Mouse (Mus musculus) frontal cortex, adult (tissue): Measurements from ENCODE around the gene B230118H07Rik.

Experiments used
- ATAC-seq: cut with Nextera tagmentation; 2 replicates; pipeline ENCODE4 v1.9.2; 2017; ENCODE audit warnings: mild to moderate bottlenecking, moderate library complexity, mixed read lengths; ENCODE audit not compliant: low TSS enrichment

The B230118H07Rik gene

DNA sequence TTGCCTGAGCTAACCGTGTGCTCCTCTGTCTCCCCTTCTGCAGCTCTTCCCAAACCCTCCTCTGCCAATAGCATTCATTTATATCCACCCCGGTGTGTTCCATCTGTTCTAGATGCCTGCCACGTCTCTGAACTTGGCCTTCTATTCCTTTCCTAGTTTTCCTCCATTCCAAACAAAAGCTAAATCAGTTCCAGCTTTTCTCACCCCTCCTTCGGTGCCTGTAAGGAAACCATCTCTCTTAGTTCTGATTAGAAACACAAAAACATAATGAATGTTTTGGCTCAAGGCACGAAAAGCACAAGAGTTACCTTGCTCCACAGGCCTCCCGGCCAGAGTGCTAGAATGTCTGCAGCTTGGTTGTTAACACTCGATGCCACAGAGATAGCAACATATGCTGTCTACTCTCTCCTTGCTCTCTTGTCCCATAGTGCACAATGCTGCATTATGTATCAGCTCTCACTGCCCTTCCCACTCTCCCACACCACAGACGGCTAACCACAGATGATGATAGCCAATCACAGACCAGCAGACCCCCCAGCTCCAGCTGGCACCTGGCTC lies at the start of gene B230118H07Rik, which contains the start of gene Rag1:
Gene B230118H07Rik, minus strand, starts transcription at position 419 of the 558 bp plus-strand sequence.
Gene Rag1, minus strand, starts transcription at position 388 of the 558 bp plus-strand sequence.
- ATAC-seq: peak; percentile 60

DNA sequence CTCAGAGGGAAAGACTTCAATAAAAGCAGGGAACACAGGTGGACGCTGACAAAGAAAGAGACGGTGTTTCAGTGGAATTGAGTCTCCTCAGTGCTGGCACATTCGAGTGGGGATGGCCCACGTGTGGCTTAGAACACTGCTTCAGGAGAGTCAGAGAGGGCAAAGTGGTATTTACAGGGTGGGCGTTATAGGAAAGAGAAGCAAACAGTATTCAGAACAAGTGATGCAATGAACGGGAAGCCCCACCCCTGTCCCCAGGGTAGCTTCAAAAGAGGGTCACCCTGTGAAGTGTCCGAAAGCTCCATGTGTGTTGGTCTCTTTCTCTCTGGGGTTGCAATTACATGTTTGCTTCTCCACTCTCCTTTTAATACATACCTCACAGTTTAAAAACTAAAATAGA lies 46.3 kb upstream of the B230118H07Rik start:
- ATAC-seq: no peak

DNA sequence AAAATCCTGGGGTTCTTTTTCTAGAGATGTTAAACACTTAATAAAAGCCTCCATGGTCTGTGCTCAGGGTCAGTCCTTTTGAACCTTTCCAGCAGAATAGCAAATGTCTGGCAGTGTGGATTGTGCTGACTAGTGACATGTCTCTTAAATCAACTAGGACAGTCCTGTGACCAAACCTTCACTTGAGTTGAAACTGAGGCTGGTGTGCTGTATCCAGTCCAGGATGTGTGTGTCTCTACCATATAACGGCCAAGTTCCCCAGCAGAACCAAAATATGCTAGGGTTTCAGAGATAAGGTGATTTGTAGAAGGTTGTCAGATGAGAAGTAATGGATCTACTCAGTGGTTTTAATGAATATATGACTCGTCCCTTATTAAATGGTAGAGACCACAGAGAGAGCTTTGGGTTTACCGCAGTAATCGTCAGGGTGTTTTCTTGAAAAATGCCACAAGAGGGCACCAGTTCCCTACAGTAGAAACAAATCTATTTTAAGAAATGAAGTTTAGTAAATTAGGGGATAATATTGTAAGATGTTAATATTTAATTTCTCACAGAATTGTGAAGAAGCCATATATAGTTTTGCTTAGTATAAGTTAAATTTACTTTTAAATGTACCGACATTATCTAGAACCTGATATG lies 44.4 kb upstream of the B230118H07Rik start:
- ATAC-seq: peak; percentile 41; the same call in 1 of the 2 replicates

DNA sequence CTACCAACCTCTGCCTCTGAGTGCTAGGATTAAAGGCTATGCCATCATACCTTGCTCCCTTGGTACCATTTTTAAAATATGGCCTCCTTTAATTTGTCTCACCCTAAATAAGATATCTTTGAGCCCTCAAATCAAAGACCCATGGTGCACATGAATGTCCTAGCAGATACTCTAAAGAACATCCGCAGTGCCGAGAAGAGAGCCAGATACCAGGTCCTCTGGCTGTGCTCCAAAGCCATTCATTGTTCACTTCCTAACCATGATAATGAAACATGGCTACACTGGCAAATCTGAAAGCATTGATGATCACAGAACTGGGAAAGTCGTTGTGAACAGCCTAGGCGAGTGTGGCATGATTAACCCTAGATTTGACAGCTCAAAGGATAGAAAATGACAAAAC lies 43.7 kb upstream of the B230118H07Rik start:
- no peak for ATAC-seq

DNA sequence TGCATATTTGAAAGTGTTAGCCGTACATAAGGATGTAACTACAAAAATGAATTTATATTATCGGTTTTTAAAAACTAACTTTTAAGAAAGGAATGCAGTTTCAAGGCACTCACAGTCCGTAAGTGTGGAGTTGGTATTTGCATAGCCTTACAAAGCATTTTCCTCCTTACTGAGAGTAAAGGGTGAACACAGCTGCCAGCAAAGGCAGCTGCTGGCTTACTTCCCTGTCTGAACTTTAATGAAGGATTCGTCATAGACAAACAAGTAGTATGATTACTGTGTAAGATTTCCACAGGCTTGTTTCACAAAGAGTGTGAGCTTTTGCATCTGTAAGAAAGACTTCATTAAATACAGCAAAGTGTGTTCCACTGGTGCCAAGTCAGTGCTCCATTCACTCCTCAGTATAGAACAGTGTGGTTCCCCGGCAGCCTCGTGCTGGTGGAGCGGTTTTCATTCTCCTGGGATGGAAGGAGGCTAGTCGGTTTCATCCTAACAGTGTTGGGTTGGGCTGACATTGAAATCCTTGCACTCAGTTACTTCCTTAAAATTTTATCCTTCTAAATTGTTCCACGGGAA lies 41.0 kb upstream of the B230118H07Rik start:
- peak; percentile 36 for ATAC-seq

DNA sequence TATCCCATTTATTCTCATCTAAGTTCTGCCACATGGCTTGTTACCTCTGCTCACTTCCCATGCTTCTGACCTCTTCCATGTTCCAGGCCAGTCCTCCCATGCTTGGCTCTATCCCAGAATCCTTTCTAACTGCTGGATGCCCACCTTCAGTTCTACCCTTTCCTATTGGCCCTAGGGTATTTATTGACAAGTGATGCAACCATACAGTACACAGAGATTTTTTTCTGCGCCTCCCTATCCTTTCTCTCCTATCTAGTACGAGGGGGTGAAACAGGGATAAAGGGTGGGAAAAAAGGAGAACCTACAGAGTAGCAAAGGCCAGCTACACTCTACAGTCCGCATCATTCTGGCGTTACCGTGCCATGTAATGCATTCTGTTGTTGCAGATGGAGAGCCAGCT lies 38.7 kb upstream of the B230118H07Rik start:
- peak; percentile 77 for ATAC-seq

DNA sequence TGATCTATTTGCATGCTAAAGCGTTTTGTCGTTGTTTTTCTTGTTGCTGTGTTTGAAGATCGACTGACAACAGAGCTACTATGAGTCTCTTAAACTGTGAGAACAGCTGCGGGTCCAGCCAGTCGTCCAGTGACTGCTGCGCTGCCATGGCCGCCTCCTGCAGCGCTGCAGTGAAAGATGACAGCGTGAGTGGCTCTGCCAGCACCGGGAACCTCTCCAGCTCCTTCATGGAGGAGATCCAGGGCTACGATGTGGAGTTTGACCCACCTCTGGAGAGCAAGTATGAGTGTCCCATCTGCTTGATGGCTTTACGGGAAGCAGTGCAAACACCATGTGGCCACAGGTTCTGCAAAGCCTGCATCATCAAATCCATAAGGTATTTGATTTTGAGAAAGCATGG lies 35.1 kb upstream of the B230118H07Rik start:
- no peak for ATAC-seq

DNA sequence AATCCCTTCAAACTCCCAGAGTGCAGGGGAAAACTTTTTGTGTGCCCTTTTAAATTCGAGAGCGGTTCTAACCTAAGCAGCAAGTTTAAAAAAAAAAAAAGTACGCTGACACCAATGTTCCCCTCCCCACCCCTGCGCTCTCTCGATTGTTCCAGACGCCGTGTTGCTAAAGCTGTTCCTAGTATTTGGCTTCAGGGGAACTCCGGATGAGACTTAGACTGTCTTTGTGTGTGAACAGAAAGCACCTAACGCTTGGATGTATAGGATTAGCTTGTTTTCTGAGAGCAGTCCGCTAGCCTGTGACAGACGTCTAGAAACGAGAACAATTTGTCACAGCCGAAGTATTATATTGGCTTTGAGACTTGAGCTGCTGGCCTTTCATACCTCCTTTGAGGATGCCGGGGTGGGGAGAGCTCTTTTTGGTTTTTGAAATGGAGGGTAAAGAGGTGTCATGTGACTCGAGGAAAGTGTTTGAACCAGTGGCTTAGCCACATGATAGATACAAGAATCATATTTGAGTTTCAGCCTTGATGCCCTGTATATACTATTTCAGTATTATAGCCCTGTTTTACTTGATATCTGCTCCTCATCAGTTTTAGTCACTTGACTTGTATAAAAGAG lies 29.9 kb upstream of the B230118H07Rik start:
- 0 out of 2 replicates have a peak, but pooled peaks have one; percentile 7 for ATAC-seq

DNA sequence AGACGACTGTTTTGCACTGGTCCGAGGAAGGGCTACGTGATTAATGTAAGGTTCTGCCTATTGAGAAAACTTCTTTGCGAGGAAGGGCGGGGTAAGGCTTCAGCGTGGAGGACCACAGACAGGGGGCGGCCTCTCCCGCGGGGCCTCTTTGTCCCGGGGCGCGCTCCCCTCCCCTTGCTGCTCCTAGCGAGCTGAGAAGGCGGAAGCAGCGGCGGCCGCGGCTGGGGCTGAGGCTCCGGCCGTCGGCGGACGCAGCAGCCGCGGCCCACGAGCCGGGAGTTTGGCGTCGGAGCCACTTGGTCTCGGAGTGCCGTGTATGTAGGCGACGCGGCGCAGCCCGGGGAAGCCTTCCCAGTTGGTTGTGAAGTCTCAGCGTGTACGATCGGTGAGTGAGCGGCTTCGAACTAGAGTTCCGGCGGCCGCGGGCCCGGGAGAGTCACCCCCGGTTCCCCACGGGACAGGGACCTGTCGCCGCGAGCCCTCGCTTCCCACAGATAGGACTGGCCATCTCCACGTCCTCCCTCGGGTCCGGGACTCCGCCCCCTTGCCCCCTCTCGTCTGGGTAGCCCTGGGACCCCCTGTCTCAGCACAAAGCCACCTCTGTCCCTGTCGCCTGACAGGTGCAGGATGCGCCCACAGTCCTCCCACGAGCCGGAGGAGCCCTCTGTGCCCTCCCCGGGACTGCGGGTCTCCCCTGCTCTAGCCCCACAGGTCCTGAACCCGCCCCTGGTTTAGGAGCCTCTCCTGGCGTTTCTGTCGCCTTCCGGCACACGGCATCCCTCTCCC lies 29.1 kb upstream of the B230118H07Rik start, which contains the start of gene Traf6:
Gene Traf6, plus strand, starts transcription at position 194 of the 786 bp plus-strand sequence.
- ATAC-seq: peak; percentile 98

DNA sequence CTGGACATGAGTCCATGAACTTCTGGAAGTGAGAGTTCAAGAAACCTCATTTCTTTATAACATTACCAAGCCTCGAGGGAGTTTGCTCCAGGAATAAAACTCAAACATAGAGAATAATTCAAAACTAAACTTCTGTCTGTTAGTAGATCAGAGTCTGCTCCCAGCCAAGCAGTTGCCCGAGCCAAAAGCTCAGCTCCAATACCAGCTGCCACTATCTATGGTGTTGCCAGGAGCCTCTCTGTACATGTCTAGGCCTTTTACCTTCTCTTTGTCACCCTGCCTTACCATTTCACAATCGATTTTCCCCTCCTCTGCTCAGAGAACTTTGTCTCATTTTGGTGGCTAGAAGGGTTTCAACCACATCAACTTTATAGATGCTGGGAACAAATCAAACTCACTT lies 24.2 kb upstream of the B230118H07Rik start:
- ATAC-seq: no peak

DNA sequence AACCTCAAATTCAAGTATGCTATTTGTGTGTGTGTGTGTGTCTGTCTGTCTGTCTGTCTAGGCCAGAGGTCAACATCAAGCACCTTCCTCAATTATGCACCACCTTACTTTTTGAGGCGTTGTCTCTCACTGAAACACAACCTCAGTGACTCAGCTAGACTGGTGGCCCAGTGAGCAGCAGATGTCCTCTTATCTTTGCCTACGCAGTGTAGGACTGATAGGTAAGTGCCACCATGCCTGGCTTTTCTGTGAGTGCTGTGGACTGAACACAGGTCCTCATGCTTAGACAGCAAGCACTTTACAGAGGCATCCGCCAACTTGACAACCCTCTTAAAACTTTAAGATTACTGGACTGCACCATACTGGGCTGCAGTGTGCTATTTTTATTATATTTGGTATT lies 19.4 kb upstream of the B230118H07Rik start:
- no peak for ATAC-seq

DNA sequence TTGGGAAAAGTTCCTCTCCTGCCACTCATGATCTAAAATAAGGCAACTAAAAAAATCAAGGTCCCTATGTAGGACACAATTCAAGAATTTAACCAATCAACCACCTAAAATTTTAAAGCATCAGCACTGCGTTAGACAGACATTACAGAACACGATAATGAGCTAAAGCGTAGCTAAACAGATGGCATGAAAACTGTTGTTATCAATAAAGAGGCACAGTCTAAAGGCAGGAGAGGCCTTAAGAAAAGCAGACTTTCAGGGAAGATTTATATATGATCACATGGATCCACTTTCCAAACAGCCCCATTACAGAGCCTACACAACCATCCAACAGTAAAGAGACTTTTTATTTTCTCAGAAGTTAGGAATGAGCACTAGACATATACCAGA lies 16.4 kb upstream of the B230118H07Rik start:
- ATAC-seq: no peak; the same call in 1 of the 2 replicates

DNA sequence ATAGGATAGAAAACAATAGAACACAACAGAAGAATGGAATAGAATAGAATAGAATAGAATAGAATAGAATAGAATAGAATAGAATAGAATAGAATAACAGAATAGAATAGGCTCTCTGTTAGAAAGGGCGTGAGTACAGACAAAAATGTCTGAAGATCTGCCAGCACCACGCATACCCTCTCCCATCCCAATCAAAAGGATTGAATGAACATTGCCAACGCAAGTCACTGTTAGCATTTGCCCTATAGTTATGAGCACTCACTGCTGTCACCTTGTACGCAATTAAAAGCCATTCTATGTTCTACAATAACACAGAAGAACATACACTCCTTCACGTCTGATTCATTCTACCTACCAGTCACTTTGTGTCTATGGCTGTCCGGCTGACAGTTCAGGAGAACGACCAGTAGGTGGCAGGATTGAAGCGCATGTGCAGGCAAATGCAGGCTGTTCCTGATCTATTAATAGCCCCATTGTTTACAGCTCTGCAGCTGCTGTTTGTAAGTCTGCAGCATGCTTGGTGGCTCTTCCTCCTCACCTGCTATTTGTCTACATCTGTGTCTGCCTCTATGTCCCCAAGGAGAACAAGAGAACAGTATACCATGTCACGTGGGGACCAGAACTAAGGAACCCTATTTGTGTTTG lies 15.8 kb upstream of the B230118H07Rik start:
- ATAC-seq: peak; percentile 87

DNA sequence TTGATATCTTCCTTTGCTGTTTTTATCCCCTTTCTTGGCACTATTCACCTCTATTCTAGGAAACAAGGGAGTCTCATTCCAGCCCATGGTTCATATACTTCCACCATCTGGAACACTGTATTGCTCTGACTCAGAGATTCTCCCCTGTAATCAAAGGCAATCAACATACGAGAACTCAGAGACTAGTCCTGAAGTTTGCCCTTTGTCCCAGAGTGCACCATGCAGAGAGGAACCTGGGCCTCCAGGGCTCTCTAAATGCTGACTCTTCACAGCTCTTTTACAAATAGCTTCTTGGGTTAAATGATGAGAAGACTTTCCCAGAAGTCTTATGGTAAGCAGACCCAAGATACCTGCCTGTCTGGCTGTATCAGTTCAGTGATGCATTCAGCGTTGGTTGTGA lies 11.2 kb upstream of the B230118H07Rik start:
- ATAC-seq: no peak

DNA sequence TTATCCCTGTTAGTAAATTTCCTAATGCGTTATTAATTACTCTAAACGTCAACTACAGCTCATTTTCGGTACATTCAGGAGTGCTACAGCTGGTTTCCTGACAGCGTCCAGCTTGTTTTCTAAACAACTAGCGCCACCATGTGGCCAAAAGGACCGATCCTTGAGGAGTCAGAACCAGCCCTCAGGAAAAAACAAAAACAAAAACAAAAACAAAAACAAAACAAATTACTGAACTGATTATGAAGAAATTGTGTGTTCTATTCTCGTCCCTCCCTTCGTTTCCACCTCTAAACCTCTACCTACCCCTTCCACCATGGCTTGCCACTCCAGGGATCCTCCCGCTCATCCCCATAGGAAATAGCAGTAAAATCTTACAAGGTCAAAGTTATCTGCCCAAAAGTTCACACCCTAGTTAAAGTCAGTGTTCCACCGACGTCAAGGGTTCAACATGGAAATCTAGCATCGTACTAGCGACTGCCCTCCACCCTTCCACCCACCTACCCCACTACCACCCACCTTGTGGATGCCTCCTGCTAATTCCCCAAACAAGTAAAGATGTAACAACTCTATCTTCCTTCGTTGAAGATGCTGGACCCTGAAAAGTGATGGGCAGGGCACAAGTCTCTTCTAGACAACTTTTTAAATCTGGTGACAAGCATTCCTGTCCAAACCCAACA lies 3.7 kb upstream of the B230118H07Rik start:
- ATAC-seq: peak; percentile 81

DNA sequence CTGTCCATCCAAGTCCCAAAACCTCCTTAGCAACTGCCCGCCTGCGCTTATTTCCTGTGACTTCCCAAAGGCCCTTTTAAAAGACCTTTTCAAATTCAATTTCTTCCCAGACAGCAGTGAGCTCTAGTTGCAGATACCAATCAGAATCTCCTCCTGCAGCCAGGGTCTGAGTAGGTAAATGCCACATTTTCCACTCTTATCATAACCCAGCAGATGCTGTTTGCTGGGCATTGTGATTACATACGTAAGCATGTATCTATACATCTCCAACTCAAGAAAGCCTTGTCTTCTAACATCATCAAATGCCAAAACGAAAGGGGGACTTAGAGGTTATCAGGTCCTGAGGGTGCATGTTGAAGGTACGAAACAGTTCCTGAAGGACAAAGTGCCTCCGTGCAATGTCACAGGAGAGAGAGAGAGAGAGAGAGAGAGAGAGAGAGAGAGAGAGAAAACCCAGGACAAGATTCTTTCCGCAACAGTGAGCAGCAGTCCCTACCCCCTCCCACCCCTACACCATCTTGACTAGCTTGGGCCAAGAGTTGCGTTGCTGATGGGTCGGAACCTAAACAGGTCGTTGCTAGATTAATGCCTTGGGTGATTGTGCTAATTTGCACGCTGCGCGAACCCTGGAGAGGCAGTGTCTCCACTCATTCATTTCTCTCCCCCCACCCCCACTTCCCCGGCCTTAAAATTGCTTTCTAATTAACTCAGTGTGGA lies 3.0 kb upstream of the B230118H07Rik start:
- ATAC-seq: peak; percentile 59

DNA sequence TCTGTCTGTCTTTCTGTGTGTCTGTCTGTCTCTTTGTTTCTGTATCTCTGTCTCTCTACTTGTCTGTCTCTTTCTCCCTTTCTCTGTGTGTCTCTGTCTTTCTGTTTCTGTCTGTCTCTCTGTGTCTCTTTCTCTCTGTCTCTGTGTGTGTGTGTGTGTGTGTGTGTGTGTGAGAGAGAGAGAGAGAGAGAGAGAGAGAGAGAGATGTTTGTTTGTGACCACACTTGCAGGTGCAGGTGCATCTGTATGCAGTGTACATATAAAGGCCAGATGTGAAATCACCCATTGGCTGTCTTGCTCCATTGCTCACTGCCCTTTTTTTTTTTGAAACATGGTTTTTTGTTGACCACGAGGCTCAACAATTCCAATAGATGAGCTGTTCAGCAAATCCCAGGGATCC lies 1.1 kb upstream of the B230118H07Rik start:
- ATAC-seq: no peak

DNA sequence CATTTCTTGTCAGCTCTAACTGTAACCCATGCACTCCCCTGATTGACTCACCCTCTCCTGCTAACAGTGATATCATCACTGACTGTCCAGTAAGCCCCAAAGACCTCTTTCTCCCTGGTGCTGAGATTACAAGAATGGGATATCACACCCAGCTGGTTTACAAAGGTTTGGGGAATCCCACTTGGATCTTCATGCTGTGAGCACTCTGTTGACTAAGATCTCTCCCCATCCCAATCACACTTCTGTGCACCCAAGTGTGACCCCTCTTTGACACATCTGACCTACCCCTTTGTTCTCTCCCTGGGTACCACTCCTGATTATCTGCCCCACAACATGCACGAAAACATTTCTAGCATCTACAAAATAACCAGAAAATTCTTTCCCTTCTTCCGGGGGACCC lies 971 bp downstream of the B230118H07Rik start:
- ATAC-seq: no peak

DNA sequence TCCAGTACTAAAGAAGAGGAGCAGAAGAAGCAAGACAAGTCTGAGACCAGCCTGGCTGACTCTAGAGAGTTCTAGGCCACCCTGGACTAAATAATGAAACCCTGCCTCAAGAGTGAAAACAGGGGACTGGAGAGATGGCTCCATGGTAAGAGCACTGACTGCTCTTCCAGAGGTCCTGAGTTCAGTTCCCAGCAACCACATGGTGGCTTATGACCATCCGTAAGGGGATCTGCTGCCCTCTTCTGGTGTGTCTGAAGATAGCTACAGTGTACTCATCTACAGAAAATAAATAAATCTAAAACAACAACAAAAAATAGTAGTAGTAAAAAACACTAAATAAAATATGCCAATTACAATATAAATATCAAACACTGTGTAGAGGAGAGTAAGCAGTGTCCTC lies 3.5 kb downstream of the B230118H07Rik start:
- ATAC-seq: no peak

DNA sequence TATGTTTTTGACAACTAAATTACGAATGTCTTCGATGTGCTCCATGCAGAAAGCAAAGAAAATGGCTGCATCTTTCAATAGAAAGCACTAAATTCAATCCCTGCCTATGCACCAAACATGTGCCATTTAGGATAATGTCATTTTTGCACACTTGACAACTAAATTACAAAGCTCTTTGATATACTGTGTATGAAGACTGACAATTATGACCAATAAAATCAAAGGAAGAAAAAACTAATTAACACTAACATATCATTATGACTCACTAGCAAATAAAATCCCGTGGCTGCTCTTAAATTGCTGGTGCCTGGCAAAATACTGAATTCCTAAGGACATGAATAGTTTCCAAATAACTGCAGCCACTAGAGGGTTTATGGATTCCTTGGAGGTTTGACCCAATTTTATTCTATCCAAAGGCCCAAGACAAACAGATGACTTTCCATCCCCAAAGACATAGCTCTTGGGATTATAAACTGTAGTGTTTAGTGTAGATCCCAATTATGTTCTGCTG lies 9.4 kb downstream of the B230118H07Rik start:
- no peak for ATAC-seq
